Mouse (Mus musculus): ENCODE data around the gene Pdia5.

The Pdia5 gene

DNA sequence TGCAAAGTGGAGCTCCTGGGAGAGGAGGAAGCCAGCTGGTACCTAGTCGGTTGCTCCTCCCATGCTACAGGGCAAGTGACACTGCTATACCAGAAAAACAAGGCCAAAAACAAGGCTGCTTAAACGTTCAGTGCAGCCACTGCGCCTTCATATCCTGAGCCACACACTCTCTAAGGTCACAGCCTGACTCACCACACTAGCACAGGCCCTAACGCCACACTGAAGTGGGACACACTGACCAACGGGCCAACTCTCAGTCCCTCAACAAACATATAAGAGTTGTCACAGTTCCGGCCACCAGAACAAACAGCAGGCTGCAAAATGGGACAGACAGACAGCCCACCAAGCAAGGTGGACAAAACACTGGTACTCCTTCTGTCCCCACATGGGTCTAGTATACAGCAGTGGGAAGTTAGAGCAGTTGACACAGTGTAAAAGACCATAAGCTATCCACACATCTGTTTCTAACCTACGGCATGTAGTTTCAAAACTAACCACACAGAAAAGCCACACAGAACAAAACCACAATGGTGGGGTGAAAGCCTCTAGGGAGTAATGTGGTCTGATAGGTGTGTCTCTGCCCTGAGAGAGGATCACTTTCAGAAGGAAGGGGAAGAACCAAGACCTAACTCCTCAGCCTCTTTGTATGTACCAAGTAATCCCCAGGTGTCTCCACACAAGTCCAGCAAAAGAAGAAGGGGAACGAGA, 6.0 kb downstream of the Pdia5 start:
- DNase-seq = no peak

DNA sequence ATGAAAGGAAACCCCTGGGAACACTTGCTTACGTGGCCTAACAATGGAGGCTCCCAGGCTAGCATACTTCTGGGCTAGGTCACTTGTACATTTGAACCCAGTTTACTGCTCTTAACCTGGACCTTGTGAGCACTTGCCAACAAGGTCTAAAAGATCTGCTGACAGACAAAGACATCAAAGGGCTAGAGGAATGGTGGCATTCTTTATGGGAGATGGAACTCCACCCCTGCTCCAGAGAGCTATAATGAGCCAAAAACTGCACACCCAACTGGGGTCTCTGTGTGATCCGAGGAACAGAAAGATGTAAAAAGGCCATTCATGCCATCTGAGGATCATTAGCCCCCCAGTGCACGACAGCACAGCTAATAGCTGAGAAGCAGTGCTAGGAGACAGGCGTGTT, 6.6 kb downstream of the Pdia5 start:
- DNase-seq = no peak

DNA sequence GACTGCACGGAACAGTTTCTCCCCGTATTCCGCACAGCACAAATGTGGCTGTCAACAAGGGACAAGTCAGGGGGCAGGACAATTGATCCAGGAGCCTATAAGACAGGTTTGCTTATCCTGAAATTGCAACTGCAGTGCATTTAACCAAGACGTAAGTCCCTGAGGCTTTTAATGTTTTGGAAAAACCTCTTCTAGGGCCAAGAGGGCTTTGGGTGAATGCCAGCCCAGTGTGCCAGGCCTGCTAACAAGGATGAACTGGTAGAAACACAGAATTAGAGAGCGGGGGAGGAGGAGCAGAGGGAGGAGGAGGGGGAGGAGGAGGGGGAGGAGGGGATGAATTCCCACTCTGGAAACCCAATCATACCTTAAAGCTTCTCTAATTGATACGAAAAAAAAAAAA, 11.4 kb downstream of the Pdia5 start:
- DNase-seq = no peak

DNA sequence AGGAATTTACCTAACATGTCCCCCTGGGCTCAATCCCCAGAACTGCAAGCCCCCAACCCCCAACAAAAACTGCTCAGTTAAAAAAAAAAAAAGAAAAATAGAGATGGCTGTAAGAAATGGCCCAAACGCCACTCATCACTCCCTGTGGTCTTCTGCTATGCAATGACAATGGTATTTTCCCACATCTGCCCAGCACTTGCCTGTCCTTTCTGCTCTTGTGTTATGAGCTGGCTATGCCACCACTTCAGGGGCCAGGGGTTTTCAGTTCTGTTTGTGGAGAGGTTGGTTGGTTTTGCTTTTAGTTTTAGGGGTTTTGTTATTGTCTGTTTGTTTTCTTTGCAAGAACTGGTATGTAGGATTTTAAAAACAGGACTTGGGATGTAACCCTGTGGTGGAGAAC, 13.4 kb downstream of the Pdia5 start:
- no peak for DNase-seq

DNA sequence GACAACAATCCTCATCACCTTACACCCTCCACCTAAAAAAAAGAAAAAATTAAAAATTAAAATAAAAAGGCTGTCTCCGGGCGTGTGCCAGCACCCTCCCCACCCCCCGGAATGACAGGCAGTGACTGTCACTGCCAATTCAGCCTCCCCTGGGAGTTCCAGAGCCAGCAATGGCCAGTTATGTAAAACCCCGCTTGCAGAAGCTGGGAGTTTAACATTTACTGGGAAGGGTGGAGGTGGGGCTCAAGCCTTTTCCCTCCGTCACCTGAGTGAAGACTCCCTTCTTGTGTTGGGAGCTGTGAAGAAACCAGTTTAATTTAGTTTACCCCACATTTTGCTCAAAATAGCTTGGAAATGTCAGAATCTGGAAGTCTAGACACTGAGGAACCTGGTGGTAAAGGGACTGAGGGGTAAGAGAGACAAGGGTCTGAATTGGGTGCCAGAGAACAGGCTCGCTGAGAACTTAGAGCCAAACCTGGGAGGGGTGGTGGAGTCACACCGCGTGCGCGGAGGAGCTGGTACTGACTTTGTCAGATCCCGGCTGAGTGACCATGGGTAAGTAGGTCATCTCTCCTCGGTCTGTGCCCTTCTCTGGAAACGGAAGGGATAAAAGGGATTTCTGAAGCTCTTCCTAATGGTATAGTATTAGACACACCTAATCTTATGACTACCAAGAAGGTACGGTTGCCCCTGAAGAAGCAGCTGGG, 18.0 kb downstream of the Pdia5 start:
- DNase-seq = peak; percentile 28

DNA sequence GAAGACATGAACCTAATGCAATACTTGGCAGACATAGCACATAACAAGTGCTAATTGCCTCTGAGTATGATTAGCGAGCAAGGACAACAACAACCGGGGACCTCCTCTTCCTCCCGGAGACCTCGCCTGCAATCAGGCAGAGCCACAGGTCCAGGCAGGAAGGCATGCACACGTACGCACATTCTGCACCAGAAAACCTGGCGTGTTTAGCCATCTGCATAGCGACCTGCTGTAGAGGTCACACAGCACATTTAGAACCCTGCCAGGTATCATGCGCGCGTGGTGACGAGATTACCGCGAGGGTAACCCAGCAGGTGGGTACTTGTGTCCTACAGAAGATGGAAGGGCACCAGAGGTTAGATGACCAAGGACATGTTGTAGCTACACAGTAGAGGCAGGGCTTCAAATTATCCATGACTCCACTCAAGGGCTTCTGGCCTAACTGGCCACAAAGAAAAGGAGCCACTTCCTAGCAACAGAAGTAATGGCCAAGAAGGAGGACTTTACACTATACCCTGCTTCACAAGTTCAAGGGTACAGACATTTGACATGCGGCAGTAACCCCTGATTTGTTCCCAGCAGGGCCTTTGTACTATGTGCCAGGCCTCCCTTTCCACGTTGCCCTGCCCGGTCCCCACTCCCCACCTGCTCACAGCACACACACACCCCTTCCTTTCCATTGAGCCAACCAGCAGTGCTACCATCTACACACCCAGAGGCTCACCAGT, 18.7 kb downstream of the Pdia5 start:
- DNase-seq = no peak

DNA sequence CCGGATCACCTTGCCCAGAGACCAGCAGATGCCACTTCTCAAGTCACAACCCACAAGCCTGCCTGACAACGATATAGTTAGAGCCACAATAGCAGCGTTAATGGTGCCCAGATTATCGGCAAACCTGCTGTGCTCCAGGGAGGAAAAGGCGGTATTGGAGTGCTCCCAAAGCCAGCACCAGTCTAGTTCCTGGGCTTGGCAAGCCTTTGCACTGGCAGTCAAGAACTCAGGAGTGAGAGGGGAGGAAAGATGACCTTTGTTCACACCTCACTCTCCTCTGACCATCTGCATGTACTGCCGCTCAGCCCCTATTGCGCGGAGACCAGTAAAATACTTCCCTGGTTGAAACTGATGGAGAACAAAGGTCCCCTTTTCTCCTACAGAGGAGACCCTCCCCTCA, 19.7 kb downstream of the Pdia5 start:
- DNase-seq = peak; percentile 40

DNA sequence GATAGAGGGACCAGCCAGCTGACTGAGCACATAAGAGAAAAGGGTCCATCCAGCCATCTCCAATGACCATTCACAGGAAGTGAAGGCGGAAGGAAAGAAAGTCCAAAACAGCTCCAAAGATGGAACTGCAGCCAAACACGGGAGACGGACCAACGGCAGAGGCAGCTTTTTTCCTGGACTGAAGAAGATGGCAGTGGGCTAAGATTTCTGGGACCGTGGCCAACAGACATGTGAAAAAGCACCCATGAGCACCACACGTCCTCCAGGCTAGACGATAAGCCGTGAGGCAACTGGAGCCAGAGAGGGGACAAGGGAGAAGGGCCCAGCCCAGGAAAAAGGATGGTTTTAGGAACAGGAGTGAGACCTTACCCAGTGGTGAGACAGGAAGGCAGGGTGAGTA, 20.6 kb downstream of the Pdia5 start:
- no peak for DNase-seq

DNA sequence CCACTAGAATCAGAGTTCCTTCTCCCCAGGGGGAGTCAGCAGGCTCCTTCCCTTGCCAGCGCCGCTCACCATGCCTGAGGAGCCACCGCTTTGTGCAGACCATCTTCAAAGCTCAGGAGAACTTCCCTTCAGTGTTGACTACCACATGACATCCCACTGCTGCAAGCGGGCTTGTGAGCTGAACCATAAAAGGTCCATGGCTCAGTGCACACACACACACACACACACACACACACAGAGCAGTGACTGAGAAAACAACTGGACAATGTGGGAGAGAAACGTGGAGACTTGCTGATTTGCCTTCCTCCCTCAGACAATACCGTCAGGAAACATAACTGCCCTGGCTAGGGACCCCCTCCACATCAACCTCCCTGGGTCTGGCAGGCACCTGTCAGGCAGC, 21.7 kb downstream of the Pdia5 start:
- no peak for DNase-seq

DNA sequence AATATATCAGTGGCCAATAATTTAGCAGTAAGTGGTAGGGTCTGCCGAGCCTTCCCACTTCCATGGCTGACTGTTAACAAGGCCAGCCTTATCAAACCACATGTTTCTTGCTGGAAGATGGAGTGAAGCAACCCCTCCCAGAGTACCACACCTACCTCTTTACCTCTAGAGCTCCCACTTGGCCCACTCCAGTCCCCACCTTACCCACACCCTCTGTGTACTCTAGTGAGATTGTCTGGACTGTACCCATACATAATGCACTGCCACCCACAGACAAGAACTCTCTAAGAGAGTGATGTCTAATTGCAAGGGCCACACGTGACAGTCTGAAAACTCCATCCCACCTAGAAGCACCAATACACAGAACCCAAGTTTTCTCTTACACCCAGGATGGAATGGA, 23.6 kb downstream of the Pdia5 start:
- DNase-seq = no peak

DNA sequence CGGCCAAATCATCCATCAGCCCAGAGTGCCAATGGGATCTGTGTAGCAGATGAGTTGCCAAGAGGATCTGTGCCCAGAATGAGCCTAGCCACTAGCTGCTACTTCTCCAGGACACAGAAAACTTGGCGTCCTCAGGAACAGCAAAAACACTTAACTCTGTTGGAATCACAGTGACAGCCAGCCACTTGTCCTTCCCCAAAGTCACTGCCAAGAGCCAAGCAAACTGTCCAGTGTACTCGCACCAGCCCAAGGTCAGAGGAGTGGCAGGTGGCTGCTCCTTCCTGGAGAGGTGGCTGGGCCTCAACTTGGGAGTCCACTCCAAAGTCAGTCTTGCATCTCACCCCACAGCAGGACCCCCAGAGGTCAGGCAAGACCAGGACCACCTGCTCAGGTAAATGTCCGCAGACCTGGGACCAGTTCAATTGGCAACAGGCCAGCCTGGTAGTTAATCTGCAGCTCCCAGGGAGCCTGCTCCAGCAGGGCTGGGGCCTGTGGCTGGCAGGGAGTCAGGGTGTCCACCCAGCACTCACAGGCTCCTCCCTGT, 24.8 kb downstream of the Pdia5 start:
- DNase-seq = peak; percentile 67

DNA sequence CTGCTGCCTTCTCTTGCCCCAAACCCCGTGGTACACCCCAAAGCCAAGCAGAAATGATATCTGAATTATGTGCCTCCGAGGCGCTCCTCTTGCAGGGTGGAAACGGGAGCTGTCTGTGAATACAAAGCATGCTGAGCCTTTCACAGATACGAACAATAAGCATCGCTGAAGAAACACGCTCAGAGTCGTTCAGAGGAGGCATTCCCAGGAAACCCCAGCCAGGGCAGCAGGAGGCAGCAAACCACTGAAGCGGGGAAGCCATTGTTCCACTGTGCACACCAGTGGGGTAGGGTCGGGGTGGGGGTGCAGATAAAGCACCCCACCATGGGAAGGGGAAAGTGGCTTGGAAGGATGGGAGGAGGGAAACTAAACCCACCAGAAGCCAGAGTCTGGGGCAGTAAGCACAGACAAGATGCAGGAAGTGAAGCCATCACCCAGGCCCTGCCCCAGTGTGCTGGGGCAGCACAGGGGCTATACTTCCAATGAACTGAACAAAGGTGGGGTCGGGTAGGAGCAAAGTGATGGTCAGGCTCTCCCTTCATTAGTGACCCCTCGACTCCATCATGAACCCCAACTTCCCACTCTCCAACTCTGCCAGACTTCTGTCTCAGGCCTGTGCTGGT, 25.9 kb downstream of the Pdia5 start:
- DNase-seq = no peak

DNA sequence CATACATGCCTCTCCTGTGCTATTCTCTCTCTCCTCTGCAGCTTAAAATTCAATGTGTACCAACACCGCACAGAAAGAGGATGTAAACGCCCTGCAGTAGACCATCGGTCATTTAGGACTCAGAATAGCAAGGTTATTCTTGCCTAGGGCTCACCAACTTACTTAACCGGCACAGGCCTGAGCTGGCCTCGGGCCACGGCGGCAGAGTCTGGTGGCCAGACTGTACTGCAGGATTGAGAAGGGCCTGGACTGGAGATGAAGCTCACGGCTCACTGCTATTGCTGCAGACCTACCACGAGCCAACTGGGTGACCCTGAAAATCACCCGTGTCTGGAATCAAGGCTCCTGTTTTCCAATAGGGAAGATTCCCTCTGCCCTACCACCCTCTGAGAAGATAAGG, 27.0 kb downstream of the Pdia5 start:
- no peak for DNase-seq

DNA sequence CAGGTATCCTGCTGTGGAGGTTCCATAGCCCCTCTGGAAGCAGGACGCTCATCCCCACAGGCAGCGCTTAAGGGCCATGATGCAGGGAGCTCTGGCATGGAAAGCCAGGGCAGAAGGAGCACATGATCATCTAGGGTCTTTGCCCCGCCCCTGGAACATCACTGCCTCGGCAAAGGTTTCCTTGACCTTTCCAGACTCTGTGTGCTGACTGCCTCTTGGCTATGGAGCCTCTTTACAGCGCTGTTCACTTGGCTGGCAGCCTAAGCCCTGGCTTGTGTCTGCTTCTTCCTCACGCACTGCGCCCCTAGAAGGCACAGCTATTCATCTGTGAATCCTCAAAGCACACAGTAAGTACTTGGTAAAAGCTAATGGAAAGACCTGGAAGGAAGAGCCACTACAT, 27.7 kb downstream of the Pdia5 start:
- DNase-seq = no peak

DNA sequence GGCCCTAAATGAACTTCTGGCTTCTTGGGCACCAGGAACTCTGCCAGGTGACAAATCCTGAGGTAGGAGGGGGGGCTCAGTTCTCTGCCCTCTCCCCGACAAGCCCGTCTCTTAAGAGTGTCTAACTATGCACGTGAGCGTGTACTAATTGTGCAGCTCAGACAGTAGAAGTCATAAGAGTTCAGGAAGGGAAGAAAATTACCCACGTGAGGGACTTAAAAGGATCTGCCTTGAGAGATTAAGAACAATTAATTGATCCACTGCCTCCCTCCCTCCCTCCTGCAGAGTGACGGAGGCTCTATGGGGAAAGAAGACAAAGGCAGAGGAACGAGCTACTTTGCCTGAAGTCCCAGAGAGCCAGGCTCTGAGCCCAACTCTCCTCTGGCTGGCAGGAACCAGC, 31.1 kb downstream of the Pdia5 start:
- DNase-seq = no peak

DNA sequence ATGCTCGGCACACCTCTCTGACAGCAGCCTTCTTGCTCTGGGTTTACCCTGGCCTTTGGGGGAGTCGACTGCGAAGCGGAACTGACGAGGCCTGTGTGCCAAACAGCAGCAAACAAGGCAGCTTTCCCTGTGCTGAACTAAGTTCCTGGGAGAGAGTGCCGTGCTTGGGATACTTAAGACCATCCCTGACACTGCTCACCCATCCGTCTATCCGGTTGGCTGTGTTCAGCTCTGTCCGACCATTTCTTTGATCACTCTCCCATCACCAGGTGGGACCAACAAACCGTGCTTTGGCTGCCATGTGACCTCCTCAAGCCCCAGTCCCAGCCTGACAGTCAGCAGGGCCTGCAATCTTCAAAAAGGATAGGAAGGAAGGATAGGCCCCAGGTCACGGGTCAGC, 32.4 kb downstream of the Pdia5 start:
- no peak for DNase-seq

DNA sequence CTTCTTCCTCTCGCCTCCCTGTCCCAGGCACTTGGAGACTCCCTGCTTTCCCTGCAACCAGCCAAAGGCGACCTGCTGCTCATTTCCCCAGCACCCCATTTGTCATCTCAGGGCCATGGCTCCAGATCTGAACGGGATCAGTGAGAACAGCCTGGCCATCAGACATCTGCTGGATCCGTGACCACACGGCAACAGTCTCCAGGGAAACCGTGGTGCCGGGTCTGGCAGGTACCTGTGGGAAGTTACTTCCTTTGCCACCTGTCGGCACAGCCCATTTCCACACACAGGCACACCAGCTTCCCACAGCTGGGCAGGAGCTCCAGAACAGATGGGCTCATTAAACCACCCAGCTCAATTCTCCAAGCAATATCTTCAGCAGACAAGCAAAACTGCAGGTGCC, 33.2 kb downstream of the Pdia5 start:
- no peak for DNase-seq

DNA sequence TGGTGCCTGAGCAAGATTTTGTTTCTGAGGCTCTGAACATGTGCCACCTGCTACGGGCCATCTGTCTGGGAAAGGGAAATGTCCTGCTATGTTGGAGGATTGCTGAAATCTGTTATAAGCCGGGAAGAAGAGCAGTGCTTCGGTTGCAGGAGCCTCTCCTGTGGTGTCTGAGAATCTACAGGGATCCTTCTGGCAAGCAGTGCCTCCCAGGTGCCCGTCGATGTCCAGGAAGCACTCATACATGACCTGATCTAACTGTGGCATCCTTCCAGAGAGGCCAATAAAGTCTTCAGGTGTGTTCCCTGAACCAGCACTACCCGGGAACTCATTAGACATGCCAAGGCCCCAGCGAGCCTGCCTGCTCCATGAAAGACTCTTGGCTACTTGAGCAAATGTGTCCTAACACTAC, 33.7 kb downstream of the Pdia5 start:
- DNase-seq = peak; percentile 24

DNA sequence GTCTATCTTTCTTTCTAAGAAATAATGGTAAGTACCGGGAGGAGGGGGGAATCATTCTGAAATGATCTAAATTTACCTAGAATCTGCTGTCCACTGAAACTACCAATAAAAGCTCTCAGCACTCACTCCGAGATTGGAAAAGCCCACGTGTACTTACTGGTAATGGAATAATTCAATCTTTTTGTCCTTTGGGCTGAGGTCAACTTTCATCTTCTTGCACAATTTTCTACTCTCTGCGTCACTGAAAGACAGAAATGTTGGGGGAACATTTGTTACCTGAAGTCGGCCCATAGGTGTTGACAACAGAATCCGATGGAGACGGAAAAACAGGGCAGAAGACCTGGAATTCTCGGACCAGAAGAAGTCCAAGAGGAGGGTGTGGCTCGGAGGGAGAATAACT, 34.4 kb downstream of the Pdia5 start:
- DNase-seq = no peak

DNA sequence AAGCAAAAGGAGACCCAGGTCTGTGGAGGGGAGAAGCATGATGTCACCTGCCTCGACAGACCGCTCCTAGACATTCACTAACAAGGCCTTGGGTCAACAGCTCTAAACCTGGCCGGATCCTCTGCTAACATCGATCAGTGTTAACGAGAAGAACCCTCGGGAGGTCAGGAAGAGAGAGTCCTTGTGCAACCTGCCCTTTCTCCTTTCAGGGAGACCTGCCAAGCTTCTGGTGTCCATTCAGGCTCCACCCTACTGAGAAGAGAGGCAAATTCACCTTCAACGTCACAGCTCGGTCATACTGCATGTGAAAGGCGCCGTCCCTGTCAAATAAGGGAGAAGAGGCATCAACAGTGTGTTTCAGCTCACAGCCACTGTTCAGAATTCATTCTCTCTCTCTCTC, 34.9 kb downstream of the Pdia5 start:
- DNase-seq = peak; percentile 36

DNA sequence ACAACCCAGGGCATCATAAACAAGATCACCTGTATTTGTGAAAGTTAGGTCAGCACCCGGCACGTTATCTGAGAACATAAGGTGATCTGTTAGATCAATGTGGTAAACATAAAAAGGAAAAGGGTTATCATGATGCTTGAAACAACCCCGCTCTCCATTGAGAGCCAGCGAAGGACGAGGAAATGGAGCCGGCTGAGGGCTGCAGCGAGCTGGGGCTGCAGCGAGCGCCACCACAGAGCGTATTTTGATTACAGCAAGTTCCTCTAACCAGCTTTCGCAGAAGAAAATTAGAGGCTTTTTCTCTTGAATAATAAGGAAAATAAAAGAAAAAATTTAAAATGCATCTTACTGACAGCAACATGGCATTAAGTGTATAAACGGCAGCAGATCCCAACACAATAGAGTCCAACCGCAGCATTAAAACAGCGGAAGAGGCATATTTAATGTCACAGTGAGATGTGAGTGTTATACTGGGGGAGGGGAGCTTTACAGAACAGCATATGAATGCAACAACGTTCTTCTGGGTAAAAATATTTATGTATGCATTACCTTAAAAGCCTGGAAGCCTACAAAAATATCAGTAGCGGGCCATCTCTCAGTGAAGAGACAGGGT, 40.5 kb downstream of the Pdia5 start:
- DNase-seq = no peak

DNA sequence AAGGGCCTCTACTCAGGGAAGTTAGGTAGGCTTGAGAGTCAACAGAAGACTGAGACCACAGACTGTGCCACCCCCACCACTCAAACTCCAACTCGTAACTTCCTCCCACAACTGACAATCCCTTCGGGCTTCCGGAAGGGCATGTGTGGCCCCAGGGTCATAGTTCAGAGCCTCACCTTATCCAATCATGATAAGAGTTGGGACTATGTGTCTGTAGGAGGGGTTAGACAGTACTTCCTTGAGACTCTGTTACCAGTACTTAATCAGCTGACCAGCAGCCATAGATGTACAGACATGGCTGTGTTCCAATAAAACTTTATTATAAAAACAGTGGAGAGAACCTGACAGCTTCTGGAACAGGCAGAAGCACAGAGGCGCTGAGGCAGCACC, 48.7 kb downstream of the Pdia5 start:
- no peak for DNase-seq
